Mouse (Mus musculus) midbrain, embryonic 14.5 days (tissue): Measurements from ENCODE around the gene Tmem8b. TPM values are rescaled to one million over a fixed set of nuclear protein-coding genes. Genes with fewer than 3 reads are reported as not detected.

Experiments used
- ATAC-seq: fragments of 200-750 bp; cut with Nextera tagmentation; 2 replicates; pipeline ENCODE4 v1.8.0; 2017; ENCODE audit warnings: moderate number of reproducible peaks, moderate library complexity; ENCODE audit not compliant: low FRiP score, low TSS enrichment
- DNase-seq: peaks from one replicate; pipeline ENCODE4 v3.0.0-alpha.2; 2015
- H3K27ac ChIP-seq: fragments of 300-500 bp; sonication (generic); replicated peaks from 2 replicates; pipeline ENCODE4 v1.5.1; 2014; ENCODE audit warnings: mild to moderate bottlenecking, low read depth, low read length, moderate library complexity
- H3K27me3 ChIP-seq: fragments of 300-500 bp; sonication (generic); 2 replicates; pipeline ENCODE4 v1.6.1; 2014; ENCODE audit warnings: low read length, control low read depth, mixed read lengths; ENCODE audit not compliant: control insufficient read depth, insufficient read depth
- H3K36me3 ChIP-seq: fragments of 300-500 bp; sonication (generic); 2 replicates; pipeline ENCODE4 v1.6.1; 2014; ENCODE audit warnings: low read length, control low read depth; ENCODE audit not compliant: control insufficient read depth, insufficient read depth
- H3K4me1 ChIP-seq: fragments of 300-500 bp; sonication (generic); 2 replicates; pipeline ENCODE4 v1.6.1; 2014; ENCODE audit warnings: mild to moderate bottlenecking, antibody characterized with exemption, low read length, control low read depth; ENCODE audit not compliant: control insufficient read depth, insufficient read depth
- H3K4me2 ChIP-seq: fragments of 300-500 bp; sonication (generic); 2 replicates; pipeline ENCODE4 v1.6.1; 2014; ENCODE audit warnings: mild to moderate bottlenecking, low read length, moderate library complexity
- H3K4me3 ChIP-seq: fragments of 300-500 bp; sonication (generic); replicated peaks from 2 replicates; pipeline ENCODE4 v1.5.1; 2014; ENCODE audit warnings: low read depth, low read length
- H3K9ac ChIP-seq: fragments of 300-500 bp; sonication (generic); replicated peaks from 2 replicates; pipeline ENCODE4 v1.6.1; 2014; ENCODE audit warnings: mild to moderate bottlenecking, low read length, moderate library complexity
- H3K9me3 ChIP-seq: fragments of 300-500 bp; sonication (generic); 2 replicates; pipeline ENCODE4 v1.6.1; 2016; ENCODE audit warnings: low read length, control low read depth, mixed read lengths; ENCODE audit not compliant: control insufficient read depth
- whole genome bisulfite sequencing: fragments of 180-500 bp; shearing (Covaris S2); extraction: QIAGEN DNeasy Blood & Tissue Kit; methylation state at CpG from one replicate; pipeline ENCODE4 v1.1.7; 2014; 5-methylcytosine and 5-hydroxymethylcytosine counted together
- polyA plus RNA-seq: library from polyadenylated mRNA; unstranded; fragments of >200 nt; fragmentation: Nextera tagmentation; extraction: Ambion mirVana; gene quantifications from 2 replicates; pipeline ENCODE4 v1.2.1, GENCODE M21; 2014

The Tmem8b gene
- polyA plus RNA-seq, 1 experiment from 2014 or later = 11.2 TPM

DNA sequence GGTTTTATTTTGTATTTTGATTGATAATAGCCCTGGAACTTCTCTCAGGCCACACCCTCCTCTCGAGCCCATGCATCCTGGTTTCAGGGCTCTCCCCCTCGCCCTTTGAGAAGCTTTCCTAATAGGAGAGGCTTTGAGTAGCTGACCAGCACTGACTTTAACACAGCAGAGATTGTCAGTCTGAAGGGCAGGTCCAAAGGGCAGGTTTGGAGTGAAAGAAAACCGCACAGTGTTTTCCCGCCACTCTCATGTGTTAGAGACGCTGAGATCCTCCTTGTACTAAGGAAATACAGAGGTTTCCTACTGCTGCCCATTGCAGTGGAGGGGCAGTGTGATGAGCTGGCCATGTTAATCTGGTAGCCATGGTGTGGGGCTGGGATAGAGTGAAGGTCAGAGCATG, 6.2 kb downstream of the Tmem8b start:
- ATAC-seq (no peak), DNase-seq (no peak)
- Histone ChIP-seq H3K4me1 (peaks cover 24% of the 10 kb centered on the region), H3K36me3 (peaks cover 62% of the 10 kb centered on the region), H3K4me2 (no peak overlapping the region), H3K9me3 (no peaks in the 10 kb centered on the region), H3K4me3 (no peak overlapping the region), H3K9ac (no peak overlapping the region), H3K27ac (no peak overlapping the region), H3K27me3 (no peaks in the 10 kb centered on the region)
- 78% methylated on average over 5 of the region's 5 CpGs for WGBS

DNA sequence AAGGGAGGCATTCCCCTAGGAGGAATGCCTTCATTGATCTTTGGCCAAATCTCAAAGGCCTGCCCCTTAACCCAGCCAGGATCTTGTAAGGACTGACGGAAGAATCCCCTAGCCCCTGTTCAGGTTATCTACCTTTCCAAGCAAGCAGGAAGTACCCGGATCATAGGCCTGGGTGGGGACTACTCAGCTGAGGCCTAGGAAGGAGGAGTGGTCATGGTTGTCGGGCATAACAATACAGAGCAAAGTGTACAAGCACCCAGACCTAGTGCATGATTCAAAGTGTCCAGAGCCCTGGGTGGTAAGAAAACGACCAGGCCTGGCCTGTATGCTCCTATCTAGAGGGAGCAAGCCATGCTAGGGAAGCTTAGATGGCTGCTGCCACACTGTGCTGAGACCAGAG, 6.8 kb downstream of the Tmem8b start:
- Histone ChIP-seq H3K27me3 (no peaks in the 10 kb centered on the region), H3K27ac (no peak overlapping the region), H3K36me3 (peaks cover 68% of the 10 kb centered on the region), H3K4me1 (peaks cover 18% of the 10 kb centered on the region), H3K4me3 (no peak overlapping the region), H3K4me2 (no peak overlapping the region), H3K9ac (no peak overlapping the region), H3K9me3 (no peaks in the 10 kb centered on the region)
- DNase-seq (no peak), ATAC-seq (no peak)
- 82% methylated on average over 4 of the region's 4 CpGs for WGBS

DNA sequence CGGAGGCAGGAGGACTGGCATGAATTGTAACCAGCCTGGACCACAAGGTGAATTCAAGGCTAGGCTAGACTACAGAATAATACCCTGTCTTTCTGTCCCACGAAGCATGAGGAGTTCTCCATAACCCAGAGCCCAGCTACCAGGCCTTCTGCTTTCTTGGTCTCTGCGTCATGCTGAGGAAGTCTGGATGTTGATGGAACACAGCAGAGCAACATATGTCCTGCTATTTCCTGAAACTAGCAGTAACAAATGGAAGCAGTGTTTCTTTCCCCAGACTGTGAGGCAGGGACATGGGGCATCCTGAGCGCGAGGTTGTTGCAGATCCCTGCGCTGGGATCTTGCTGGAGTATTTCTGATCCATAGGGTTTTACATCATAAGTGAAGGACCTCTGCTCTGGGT, 9.8 kb downstream of the Tmem8b start:
- no peaks in the 10 kb centered on the region for H3K4me1 ChIP-seq
- ATAC-seq (no peak), DNase-seq (no peak)
- peaks cover 96% of the 10 kb centered on the region for H3K36me3 ChIP-seq
- no peak overlapping the region for H3K9ac ChIP-seq
- no peak overlapping the region for H3K4me3 ChIP-seq
- WGBS = 87% methylated on average over 6 of the region's 6 CpGs
- no peak overlapping the region for H3K4me2 ChIP-seq
- H3K27me3 ChIP-seq = no peaks in the 10 kb centered on the region
- H3K9me3 ChIP-seq = no peaks in the 10 kb centered on the region
- no peak overlapping the region for H3K27ac ChIP-seq

DNA sequence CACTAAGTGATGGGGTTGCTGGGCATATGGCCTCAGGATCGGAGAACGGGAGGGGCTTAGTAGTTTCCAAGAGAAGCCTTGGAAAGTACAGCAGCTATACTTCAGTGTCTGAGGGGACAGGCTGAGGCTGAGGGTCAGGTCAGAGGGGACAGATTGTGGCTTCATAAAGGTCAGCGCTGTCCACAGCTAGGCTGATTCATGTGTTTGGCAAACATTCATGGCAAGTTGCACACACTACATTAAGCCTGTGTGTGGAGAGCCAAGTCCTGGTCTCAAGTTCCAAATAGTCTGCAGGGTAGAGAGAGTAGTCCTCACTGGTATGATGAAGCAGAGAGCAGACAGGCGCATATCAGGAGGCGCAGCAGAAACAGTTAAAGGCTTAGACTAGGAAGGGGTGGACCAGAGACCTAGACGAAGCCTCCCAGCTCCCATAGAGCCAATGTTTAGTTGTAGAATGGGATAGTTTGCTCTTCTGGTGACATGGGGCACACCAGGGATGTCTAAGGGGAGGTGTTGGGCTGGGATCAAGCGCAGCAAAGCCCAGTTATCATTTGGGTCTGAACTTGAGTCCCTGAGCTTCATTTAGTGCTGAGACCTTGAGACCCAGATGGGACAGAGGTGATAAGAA, 10.8 kb downstream of the Tmem8b start:
- H3K9me3 ChIP-seq = no peaks in the 10 kb centered on the region
- H3K36me3 ChIP-seq = peaks cover 98% of the 10 kb centered on the region
- no peak overlapping the region for H3K9ac ChIP-seq
- no peak overlapping the region for H3K4me2 ChIP-seq
- no peak for ATAC-seq
- no peaks in the 10 kb centered on the region for H3K4me1 ChIP-seq
- WGBS = 91% methylated on average over 7 of the region's 7 CpGs
- no peak for DNase-seq
- H3K27ac ChIP-seq = no peak overlapping the region
- no peak overlapping the region for H3K4me3 ChIP-seq
- H3K27me3 ChIP-seq = no peaks in the 10 kb centered on the region

DNA sequence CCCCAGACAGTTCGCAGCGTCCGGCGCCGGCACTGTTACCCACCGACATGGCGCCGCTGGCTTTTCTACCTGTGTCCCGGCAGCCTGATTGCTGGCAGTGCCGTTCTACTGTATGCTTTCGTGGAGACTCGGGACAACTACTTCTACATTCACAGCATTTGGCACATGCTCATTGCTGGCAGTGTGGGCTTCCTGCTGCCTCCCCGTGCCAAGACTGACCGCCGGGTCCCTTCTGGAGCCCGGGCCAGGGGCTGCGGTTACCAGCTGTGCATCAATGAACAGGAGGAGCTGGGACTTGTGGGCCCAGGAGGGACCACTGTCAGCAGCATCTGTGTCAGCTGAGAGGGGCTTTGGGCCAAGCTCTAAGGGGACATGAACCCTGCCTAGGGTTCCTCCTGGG, 21.2 kb downstream of the Tmem8b start:
- Histone ChIP-seq H3K4me2 (no peak overlapping the region), H3K4me1 (no peaks in the 10 kb centered on the region), H3K36me3 (peaks cover 62% of the 10 kb centered on the region), H3K9me3 (no peaks in the 10 kb centered on the region), H3K9ac (no peak overlapping the region), H3K27me3 (no peaks in the 10 kb centered on the region), H3K4me3 (no peak overlapping the region), H3K27ac (no peak overlapping the region)
- WGBS = 93% methylated on average over 17 of the region's 17 CpGs
- ATAC-seq (no peak), DNase-seq (no peak)

DNA sequence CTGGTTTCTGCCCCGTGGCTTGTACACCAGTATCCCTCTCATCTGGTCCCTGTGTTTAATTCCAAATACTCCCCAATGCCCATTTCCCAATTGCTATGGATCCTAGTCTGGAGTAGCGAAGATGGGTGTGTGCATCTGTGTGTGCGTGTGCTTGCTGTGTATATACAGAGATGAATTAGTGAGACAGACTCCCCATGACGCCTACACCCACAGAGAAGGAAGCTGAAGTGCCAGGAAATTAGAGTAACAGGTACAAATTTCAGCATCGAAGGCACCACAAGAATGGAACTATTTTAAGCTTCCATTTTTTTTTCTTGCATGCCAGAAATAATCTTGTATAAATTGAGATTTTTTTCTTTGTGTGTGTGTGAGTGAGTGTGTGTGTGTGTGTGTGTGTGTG, 22.3 kb downstream of the Tmem8b start:
- DNase-seq (no peak), ATAC-seq (no peak)
- no peak overlapping the region for H3K27ac ChIP-seq
- H3K4me2 ChIP-seq = no peak overlapping the region
- no peaks in the 10 kb centered on the region for H3K4me1 ChIP-seq
- 83% methylated on average over 5 of the region's 5 CpGs for WGBS
- H3K27me3 ChIP-seq = no peaks in the 10 kb centered on the region
- H3K36me3 ChIP-seq = peaks cover 52% of the 10 kb centered on the region
- H3K9me3 ChIP-seq = no peaks in the 10 kb centered on the region
- H3K9ac ChIP-seq = no peak overlapping the region
- no peak overlapping the region for H3K4me3 ChIP-seq

DNA sequence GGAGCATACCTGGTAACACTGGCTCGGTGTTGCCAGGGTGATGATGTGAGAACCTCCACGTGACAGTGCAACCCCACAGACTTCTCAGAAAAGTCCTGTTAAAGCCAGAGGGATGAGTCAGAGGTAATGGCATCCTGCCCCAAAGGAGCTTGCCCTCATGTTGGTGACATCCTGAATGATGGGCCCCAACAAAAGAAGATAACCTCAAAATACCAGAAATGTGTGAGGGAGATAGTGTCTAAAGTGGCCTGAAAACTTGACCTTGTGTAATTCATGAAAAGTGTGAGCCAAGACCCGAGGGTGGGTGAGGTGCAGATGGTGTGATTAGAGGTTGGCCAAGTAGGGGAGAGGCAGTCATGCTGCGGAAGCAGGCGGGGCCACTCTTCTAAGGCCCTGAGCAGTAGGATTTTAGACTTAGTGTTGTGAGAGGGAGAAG, 25.1 kb downstream of the Tmem8b start:
- no peak for DNase-seq
- H3K9ac ChIP-seq = no peak overlapping the region
- no peaks in the 10 kb centered on the region for H3K27me3 ChIP-seq
- 75% methylated on average over 5 of the region's 5 CpGs for WGBS
- H3K36me3 ChIP-seq = peaks cover 26% of the 10 kb centered on the region
- H3K27ac ChIP-seq = no peak overlapping the region
- no peaks in the 10 kb centered on the region for H3K9me3 ChIP-seq
- no peak for ATAC-seq
- no peak overlapping the region for H3K4me2 ChIP-seq
- no peak overlapping the region for H3K4me3 ChIP-seq
- H3K4me1 ChIP-seq = no peaks in the 10 kb centered on the region

DNA sequence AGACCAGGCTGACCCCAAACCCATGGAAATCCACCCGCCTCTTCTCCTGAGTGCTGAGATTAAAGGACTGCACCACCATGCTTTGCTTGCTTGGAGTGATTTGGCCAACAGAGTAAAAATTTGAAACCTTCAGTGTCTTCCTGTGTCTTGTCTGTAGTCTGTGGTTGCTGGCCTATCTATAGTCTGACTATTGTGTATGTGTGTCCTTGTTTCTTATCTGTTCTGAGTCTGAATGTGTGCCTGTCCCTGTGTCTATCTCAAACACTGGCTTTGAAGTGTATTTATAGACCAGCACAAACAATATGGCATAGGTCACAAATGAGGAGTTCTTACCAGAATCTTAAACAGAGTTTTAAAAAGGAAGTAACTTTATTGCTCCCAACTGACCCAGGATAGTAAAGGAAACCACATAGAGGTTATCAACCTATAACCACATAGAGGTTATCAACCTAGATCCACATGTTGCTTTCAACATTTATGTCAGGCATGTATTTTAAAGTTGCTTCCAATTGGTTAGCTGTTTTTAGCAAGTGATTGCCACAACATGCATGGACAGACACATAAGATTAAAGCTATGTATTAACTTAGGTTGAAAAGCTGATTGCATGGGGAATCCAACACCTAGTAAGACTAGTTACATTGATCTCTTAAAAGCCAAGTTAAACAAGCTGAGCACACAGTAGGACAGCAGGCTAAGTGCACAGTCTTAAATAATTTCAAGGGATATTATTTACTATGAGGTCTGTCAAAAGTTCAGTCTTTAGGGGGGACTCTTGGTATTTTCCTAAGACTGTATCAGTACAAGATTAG, 25.9 kb downstream of the Tmem8b start:
- H3K36me3 ChIP-seq = peaks cover 18% of the 10 kb centered on the region
- 85% methylated on average over 1 of the region's 1 CpGs for WGBS
- H3K9ac ChIP-seq = no peak overlapping the region
- H3K9me3 ChIP-seq = no peaks in the 10 kb centered on the region
- no peaks in the 10 kb centered on the region for H3K4me1 ChIP-seq
- H3K4me2 ChIP-seq = no peak overlapping the region
- no peaks in the 10 kb centered on the region for H3K27me3 ChIP-seq
- no peak overlapping the region for H3K4me3 ChIP-seq
- no peak for DNase-seq
- ATAC-seq = no peak
- H3K27ac ChIP-seq = no peak overlapping the region

DNA sequence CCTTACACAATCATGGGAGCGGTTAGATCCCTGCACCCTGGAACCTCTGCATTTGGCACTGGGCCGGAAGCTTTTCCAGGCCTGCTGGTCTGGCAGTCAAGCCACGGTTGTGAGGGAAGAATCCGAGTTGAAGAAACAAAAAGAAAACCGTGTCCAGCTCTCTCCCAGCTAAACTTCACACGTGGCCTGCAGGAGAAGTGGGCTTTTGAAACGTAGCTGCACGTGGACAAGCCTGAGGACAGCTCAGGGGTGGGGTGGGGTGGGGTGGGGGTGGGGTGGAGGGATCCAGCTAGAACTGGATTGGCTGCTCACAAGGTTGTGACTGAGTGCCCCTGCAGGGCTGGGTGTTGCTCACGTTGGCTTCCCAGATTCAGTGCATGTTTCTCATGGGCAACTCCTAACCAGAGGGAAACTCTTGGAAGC, 26.5 kb downstream of the Tmem8b start:
- Histone ChIP-seq H3K9me3 (no peaks in the 10 kb centered on the region), H3K4me3 (no peak overlapping the region), H3K27ac (no peak overlapping the region), H3K9ac (no peak overlapping the region), H3K27me3 (no peaks in the 10 kb centered on the region), H3K4me2 (no peak overlapping the region), H3K4me1 (no peaks in the 10 kb centered on the region), H3K36me3 (peaks cover 12% of the 10 kb centered on the region)
- DNase-seq (no peak), ATAC-seq (no peak)
- 28% methylated on average over 9 of the region's 9 CpGs for WGBS
